Mouse (Mus musculus): ENCODE measurements around the gene Mturn. TPM values are rescaled to one million over a fixed set of nuclear protein-coding genes. Genes with fewer than 3 reads are reported as not detected.

Gene Mturn
- 41.5 TPM for polyA plus RNA-seq (2014; fragmentation: Illumina TruSeq; extraction: RNeasy Lipid Tissue Mini Kit (QIAGEN cat#74804); ENCODE audit: low read depth, low replicate concordance)

DNA sequence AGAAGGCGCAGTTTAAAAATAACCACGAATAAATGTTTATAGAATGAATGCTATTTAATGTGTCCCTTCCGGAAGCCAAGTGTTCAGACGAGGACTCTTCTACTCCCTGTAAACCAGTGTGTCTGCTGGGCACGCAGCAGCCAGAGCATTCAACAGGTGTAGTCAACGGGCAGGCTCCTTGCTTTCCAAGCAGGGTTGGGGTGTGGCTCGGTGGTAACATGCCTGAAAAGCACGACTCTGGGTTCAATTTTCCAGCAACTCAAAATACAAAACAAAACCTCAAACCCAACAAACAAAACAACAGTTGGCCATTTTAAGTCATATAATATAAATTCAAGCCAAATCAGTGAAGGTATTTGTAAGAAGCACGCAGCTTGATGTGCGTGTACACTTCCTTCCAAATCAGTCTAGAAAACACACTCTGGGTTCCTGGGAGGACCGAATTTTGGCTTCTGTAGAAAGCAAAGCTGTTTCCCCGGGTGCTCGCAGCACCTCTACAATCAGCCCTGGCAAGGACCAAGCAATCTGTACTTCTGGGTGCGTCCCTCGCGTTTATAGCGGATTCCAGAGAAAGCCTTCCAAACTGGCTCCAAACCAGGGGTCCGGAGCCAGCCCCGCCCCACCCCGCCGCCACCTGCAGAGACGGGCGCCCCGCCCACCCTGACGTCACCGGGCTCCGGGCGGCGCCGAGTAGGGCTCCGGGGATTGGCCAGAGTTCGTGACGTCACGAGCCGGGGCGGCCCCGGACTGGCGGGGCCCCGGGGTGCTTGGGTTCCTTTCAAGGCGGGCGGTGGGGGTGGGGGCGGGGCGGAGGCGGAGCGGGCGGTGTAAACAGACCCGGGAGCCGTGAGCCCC is at the start of gene Mturn:
Mturn (plus strand) TSS at position 734 of the 855 bp plus-strand sequence.

Other genes starting within 250 kb of the Mturn start
- gene Scrn1, start 115.1 kb upstream of the Mturn start, polyA plus RNA-seq (2014; fragmentation: Illumina TruSeq; extraction: RNeasy Lipid Tissue Mini Kit (QIAGEN cat#74804); ENCODE audit: low read depth, low replicate concordance) = 2.7 TPM
- gene Plekha8, start 86.5 kb upstream of the Mturn start, polyA plus RNA-seq (2014; fragmentation: Illumina TruSeq; extraction: RNeasy Lipid Tissue Mini Kit (QIAGEN cat#74804); ENCODE audit: low read depth, low replicate concordance) = 20.4 TPM
- gene Fkbp14, start 84.3 kb upstream of the Mturn start, polyA plus RNA-seq (2014; fragmentation: Illumina TruSeq; extraction: RNeasy Lipid Tissue Mini Kit (QIAGEN cat#74804); ENCODE audit: low read depth, low replicate concordance) = 10.8 TPM
- gene Znrf2, start 135.3 kb downstream of the Mturn start, polyA plus RNA-seq (2014; fragmentation: Illumina TruSeq; extraction: RNeasy Lipid Tissue Mini Kit (QIAGEN cat#74804); ENCODE audit: low read depth, low replicate concordance) = 130 TPM

Measured in kidney, adult 10 weeks (tissue).